Mouse (Mus musculus) stomach, embryonic 14.5 days (tissue): Measurements from ENCODE around the gene Zfp423. TPM values are rescaled to one million over a fixed set of nuclear protein-coding genes. Genes with fewer than 3 reads are reported as not detected.
A peak's percentile ranks its signal among the peaks of the same experiment; 100 is the strongest.

Experiments
- ATAC-seq: fragments of 200-750 bp; cut with Nextera tagmentation; 2 replicates; pipeline ENCODE4 v1.8.0; 2017; ENCODE audit warnings: low read depth, moderate TSS enrichment; ENCODE audit not compliant: insufficient number of reproducible peaks, insufficient read depth, low FRiP score
- H3K27ac ChIP-seq: fragments of 300-500 bp; sonication (generic); 2 replicates; pipeline ENCODE4 v1.5.1; 2014; ENCODE audit warnings: mild to moderate bottlenecking, low read length, moderate library complexity, mixed read lengths
- H3K27me3 ChIP-seq: fragments of 300-500 bp; sonication (generic); 2 replicates; pipeline ENCODE4 v1.6.1; 2014; ENCODE audit warnings: low read length, control low read depth, mixed read lengths; ENCODE audit not compliant: control insufficient read depth, insufficient read depth
- H3K36me3 ChIP-seq: fragments of 300-500 bp; sonication (generic); 2 replicates; pipeline ENCODE4 v1.6.1; 2014; ENCODE audit warnings: mild to moderate bottlenecking, control low read depth, low read length, moderate library complexity, mixed read lengths; ENCODE audit not compliant: control insufficient read depth, insufficient read depth
- H3K4me1 ChIP-seq: fragments of 300-500 bp; sonication (generic); 2 replicates; pipeline ENCODE4 v1.6.1; 2014; ENCODE audit warnings: low read length, control low read depth, mixed read lengths; ENCODE audit not compliant: control insufficient read depth, insufficient read depth
- H3K4me2 ChIP-seq: fragments of 300-500 bp; sonication (generic); replicated peaks from 2 replicates; pipeline ENCODE4 v1.6.1; 2014; ENCODE audit warnings: low read depth, low read length, control low read depth
- H3K4me3 ChIP-seq: fragments of 300-500 bp; sonication (generic); 2 replicates; pipeline ENCODE4 v1.5.1; 2014; ENCODE audit warnings: low read depth, low read length, control low read depth
- H3K9ac ChIP-seq: fragments of 300-500 bp; sonication (generic); replicated peaks from 2 replicates; pipeline ENCODE4 v1.6.1; 2014; ENCODE audit warnings: low read depth, mild to moderate bottlenecking, control low read depth, low read length, moderate library complexity, mixed read lengths
- H3K9me3 ChIP-seq: fragments of 300-500 bp; sonication (generic); 2 replicates; pipeline ENCODE4 v1.6.1; 2016; ENCODE audit warnings: low read depth, low read length, control low read depth; ENCODE audit not compliant: control insufficient read depth
- WGBS: fragments of 180-500 bp; shearing (Covaris S2); extraction: QIAGEN DNeasy Blood & Tissue Kit; methylation state at CpG from one replicate; pipeline ENCODE4 v1.1.7; 2014; 5-methylcytosine and 5-hydroxymethylcytosine counted together
- polyA plus RNA-seq: library from polyadenylated mRNA; unstranded; fragments of >200 nt; fragmentation: Nextera tagmentation; extraction: Ambion mirVana; gene quantifications from 2 replicates; pipeline ENCODE4 v1.2.1, GENCODE M21; 2014

Gene Zfp423
- polyA plus RNA-seq, 1 experiment from 2014 or later: 13.6 TPM

DNA sequence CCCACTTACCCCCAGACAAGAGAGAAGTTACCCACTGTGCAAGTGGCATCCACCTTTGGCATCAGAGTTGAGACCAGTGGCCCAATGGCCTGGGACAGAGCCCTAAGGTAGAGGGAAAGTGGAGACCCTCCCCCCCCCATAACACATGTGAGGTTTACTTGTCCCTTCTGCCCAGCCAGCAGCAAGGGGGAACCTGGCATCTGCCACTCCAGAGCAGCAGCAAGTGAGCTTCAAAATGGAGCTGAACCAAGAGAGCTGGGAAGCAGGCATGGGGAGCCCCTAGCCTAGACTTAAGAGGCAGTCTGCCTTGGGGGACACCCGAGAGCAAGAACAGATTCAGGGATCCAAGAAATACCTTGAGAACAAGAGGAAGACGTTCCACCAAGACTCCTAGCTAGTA is 290.7 kb downstream of the Zfp423 start:
- Histone ChIP-seq H3K9me3 (no peaks in the 10 kb centered on the region), H3K4me2 (no peak overlapping the region), H3K27ac (no peak overlapping the region), H3K36me3 (no peaks in the 10 kb centered on the region), H3K9ac (no peak overlapping the region), H3K4me3 (no peak overlapping the region), H3K27me3 (0 out of 2 replicates have a peak, but pooled peaks cover 2% of the 10 kb centered on the region), H3K4me1 (no peaks in the 10 kb centered on the region)
- 85% methylated on average over 2 of the region's 2 CpGs for WGBS
- ATAC-seq: no peak

DNA sequence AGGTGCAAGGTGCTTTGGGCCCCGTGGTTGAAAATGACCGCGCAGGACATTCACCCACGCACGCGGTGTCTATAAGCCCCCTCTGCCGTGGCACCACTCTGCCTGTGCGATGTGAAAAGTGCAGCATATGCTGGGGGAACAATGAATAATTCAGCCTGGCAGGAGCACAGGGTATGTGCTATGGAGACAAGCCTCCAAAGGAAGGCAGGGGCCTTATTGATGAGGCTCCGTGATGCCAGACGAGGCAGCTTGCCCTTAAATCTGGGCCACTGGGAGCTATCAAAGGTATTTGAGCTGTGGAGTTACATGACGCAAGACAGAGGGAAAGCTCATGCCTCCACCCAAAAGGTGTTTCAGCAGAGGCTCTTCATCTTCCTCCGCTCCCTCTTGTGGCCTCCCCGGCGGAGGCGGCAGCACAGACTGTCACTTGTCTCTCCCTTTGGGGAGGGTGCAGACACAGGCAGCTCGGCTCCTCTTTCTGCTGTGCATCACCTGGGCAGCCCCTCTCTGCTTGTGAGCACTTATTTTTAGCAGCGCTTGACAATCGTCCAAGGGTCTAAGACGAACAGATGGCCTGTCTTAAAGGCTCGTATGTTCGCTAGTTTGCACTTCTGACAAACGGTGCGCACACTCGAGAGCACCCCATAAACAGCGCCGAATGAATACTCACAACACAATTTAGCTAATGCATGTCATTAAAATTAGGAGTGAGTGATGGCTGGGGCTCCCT is 291.3 kb downstream of the Zfp423 start:
- Histone ChIP-seq H3K4me2 (no peak overlapping the region), H3K9me3 (no peaks in the 10 kb centered on the region), H3K36me3 (no peaks in the 10 kb centered on the region), H3K4me3 (no peak overlapping the region), H3K4me1 (peaks cover 5% of the 10 kb centered on the region), H3K9ac (no peak overlapping the region), H3K27me3 (peaks cover 7% of the 10 kb centered on the region; the same call in 1 of the 2 replicates), H3K27ac (no peak overlapping the region)
- ATAC-seq: no peak
- 77% methylated on average over 26 of the region's 26 CpGs for WGBS

DNA sequence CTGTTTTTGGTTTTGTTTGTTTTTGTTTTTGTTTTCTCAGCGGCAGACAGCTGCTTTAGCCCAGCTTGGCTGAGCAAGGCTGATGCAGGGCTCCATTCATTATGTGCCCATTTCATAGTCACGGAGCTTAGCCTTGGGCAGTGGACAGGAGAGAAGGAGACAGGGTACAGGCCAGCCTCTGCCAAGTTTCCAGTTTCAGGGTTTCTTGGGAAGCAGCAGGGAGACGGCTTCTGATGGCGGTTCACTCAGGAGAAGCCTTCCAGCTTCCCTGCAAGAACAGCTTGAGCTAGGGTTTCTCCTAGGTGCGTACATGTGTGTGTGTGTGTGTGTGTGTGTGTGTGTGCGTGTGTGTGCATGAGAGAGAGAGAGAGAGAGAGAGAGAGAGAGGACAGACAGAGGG is 292.1 kb downstream of the Zfp423 start:
- Histone ChIP-seq H3K9me3 (no peaks in the 10 kb centered on the region), H3K27ac (no peak overlapping the region), H3K4me2 (no peak overlapping the region), H3K27me3 (peaks cover 8% of the 10 kb centered on the region; the same call in 1 of the 2 replicates), H3K4me1 (peaks cover 8% of the 10 kb centered on the region), H3K36me3 (no peaks in the 10 kb centered on the region), H3K4me3 (no peak overlapping the region), H3K9ac (no peak overlapping the region)
- ATAC-seq: no peak
- WGBS: 87% methylated on average over 6 of the region's 6 CpGs

DNA sequence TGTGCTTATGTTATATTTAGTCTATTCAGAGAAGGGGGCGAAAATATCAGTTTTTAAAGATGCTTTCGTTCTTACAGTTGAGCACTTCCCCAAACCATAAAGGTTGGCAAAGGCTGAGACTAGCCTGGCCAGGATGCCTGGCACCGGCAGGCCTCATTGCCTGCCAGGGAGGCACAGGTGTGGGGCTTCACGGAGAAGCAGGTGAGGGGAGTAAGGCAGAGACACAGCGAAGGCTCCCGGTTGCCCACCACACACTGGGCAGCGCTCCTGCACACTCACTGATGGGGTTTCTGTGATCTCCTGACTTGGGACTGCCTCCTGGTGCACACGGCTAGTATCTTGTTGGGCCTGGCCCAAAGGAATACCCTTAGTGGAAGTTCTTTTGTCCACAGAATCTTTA is 294.1 kb downstream of the Zfp423 start:
- no peak for ATAC-seq
- Histone ChIP-seq H3K36me3 (no peaks in the 10 kb centered on the region), H3K27me3 (peaks cover 15% of the 10 kb centered on the region; the same call in 1 of the 2 replicates), H3K27ac (no peak overlapping the region), H3K9ac (no peak overlapping the region), H3K4me3 (no peak overlapping the region), H3K4me1 (peaks cover 14% of the 10 kb centered on the region), H3K4me2 (no peak overlapping the region), H3K9me3 (no peaks in the 10 kb centered on the region)
- 93% methylated on average over 8 of the region's 8 CpGs for WGBS

- H3K9ac ChIP-seq: no peak overlapping the region
- H3K4me2 ChIP-seq: no peak overlapping the region
- peaks cover 20% of the 10 kb centered on the region for H3K4me1 ChIP-seq
- no peak overlapping the region for H3K27ac ChIP-seq
- no peaks in the 10 kb centered on the region for H3K36me3 ChIP-seq
- no peaks in the 10 kb centered on the region for H3K9me3 ChIP-seq
- H3K27me3 ChIP-seq: peaks cover 15% of the 10 kb centered on the region; the same call in 1 of the 2 replicates
- H3K4me3 ChIP-seq: no peak overlapping the region
- ATAC-seq: no peak
- WGBS: 83% methylated on average over 2 of the region's 2 CpGs
Observed at GRCm38 (mm10) chr8:87664217-87664509, 295.2 kb downstream of the Zfp423 start.

- H3K27ac ChIP-seq: no peak overlapping the region
- H3K4me3 ChIP-seq: peak overlapping the region; percentile 22
- peaks cover 15% of the 10 kb centered on the region; the same call in 1 of the 2 replicates for H3K27me3 ChIP-seq
- H3K36me3 ChIP-seq: no peaks in the 10 kb centered on the region
- ATAC-seq: peak; percentile 35; the same call in 1 of the 2 replicates
- no peak overlapping the region for H3K9ac ChIP-seq
- H3K4me2 ChIP-seq: peak overlapping the region; percentile 50
- H3K4me1 ChIP-seq: peaks cover 20% of the 10 kb centered on the region
- H3K9me3 ChIP-seq: no peaks in the 10 kb centered on the region
- 15% methylated on average over 18 of the region's 18 CpGs for WGBS
Observed at GRCm38 (mm10) chr8:87663349-87664216, 295.8 kb downstream of the Zfp423 start.

- peak overlapping the region; percentile 22 for H3K4me3 ChIP-seq
- no peak overlapping the region; the same call in 1 of the 2 replicates for H3K9ac ChIP-seq
- peaks cover 15% of the 10 kb centered on the region; the same call in 1 of the 2 replicates for H3K27me3 ChIP-seq
- no peaks in the 10 kb centered on the region for H3K9me3 ChIP-seq
- H3K36me3 ChIP-seq: no peaks in the 10 kb centered on the region
- peak; percentile 39; the same call in 1 of the 2 replicates for ATAC-seq
- peaks cover 20% of the 10 kb centered on the region for H3K4me1 ChIP-seq
- H3K4me2 ChIP-seq: peak overlapping the region; percentile 50
- 8% methylated on average over 25 of the region's 25 CpGs for whole genome bisulfite sequencing
- H3K27ac ChIP-seq: no peak overlapping the region
Observed at GRCm38 (mm10) chr8:87662811-87663341, 296.5 kb downstream of the Zfp423 start.

GRCm38 (mm10) chr8:87662307-87662771 is 297.1 kb downstream of the Zfp423 start:
- Histone ChIP-seq H3K27ac (no peak overlapping the region), H3K4me3 (peak overlapping the region; percentile 22), H3K36me3 (no peaks in the 10 kb centered on the region), H3K4me1 (peaks cover 20% of the 10 kb centered on the region), H3K4me2 (peak overlapping the region; percentile 50), H3K27me3 (peaks cover 15% of the 10 kb centered on the region; the same call in 1 of the 2 replicates), H3K9me3 (no peaks in the 10 kb centered on the region), H3K9ac (no peak overlapping the region)
- 18% methylated on average over 27 of the region's 27 CpGs for WGBS
- no peak for ATAC-seq
